Mouse (Mus musculus) thymus, adult 2 months (tissue): ENCODE data around the gene Olfr522.

Source experiments
- CTCF ChIP-seq: fragments of 200-500 bp; IDR thresholded peaks from 2 replicates; pipeline ENCODE4 v1.5.1; 2012; ENCODE audit warnings: mild to moderate bottlenecking, control low read depth, low read length, moderate library complexity, borderline replicate concordance; ENCODE audit not compliant: control insufficient read depth, poor library complexity, insufficient read depth; ENCODE audit errors: extremely low read depth
- POLR2A ChIP-seq: fragments of 200-500 bp; IDR thresholded peaks from 2 replicates; pipeline ENCODE4 v1.6.1; 2012; ENCODE audit warnings: mild to moderate bottlenecking, low read length, control low read depth, moderate library complexity; ENCODE audit not compliant: control insufficient read depth, poor library complexity, insufficient read depth; ENCODE audit errors: extremely low read depth

DNA sequence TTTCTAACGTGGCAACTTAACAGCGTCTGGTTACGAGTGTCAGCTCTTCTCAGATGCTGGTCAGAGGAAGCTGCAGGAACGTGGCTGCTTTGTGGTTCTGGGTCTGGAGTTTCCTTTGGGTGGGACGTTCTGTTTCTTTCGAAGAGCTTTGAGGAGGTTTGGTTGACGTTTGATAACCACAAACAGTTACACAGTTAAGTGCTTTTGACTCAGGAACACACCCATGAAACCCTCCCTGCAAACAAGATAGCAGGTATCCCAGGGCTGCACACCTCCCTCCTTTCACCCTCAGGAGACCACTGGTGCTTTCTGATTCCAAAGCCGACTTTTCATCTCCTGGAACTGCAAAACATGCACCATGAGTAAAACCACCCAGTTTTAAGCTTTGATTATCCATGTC lies 43.6 kb upstream of the Olfr522 start:
- TF ChIP-seq CTCF = no peak
- no peak for TF ChIP-seq POLR2A
